Mouse (Mus musculus) right cerebral cortex, postnatal 36 days (tissue): ENCODE results near the gene Tmem177.
A peak's percentile ranks its signal among the peaks of the same experiment; 100 is the strongest.

Source experiments
- DNase-seq, 2 experiments: peaks; one replicate each; pipeline ENCODE4 v3.0.0; 2022; ENCODE audit warnings: low spot score in 2 of 2, mixed read lengths in 1 of 2

The Tmem177 gene

DNA sequence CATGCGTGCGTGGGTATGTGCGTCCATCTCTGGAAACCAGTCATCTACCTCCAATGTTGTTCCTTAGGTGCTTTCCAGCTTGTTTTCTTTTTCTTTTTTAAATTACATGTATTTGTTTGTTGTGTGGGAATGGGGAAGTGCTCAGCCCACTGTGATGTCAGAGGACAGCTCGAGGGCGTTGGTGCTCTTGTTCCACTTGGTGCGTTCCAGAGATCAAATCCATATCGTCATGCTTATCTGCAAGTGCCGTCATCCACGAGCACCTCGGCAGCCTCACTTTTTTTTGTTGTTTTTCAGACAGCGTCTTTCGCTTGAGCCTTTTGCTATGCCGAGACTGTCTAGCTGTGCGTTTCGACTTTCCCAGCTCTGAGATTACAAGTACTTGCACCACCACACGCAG is 23.7 kb downstream of the Tmem177 start:
- DNase-seq = no peak

DNA sequence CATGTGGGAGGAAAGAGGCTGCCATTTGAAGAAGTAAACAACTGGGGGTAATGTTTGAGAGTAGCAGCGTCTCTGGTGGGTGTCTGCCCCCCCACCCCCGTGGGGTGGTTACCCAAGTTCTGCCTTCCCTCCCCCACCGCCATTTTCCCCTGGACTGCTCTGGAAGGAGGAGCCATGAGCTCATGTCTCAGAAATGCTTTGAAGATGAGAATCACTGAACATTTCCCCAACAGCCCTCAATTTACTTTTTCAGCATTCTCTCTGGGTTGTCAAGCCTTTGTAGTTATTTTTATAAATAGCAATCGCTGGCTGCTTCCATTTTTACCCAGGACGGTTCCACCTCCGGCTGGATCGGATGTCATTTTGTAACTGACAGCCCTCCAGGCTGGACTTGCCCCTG is 26.7 kb downstream of the Tmem177 start:
- DNase-seq = no peak

DNA sequence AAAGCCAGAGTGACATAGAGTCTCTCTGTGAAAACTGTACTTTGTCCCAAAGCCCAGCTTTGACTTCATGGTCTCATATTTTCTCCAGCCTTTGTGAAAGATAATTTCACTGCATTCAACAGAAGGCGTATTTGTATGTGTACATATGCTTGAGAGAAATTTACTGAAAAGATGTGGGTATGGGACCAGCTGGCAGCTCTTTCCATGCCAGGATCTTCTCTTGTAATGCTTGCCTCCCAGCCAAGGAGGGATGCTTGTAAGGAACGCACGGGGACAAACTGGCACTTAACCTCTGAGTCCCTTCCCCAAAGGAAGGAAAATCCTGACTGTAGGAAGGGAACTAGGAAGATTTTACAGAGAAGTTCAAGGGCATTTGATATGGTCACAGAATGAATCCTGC is 28.7 kb downstream of the Tmem177 start:
- DNase-seq = no peak

DNA sequence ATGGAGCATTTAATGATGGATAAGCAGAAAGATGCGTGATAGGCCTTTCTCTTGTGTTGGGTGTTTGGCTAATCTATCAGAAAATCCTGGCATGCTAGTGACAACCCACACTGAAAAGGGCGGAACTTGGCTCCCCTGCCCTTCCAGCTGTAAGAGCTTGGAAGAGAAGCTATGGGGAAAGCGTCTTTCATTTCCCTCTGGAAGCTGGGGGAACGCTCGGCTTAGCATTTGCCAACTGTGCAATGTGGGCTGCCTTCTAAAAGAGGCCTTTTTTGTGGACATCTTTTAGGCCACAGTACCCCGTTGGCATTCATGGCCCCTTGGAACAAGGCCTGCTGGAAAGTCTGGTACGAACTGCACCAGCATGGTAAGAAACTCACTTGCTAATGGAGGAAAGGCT is 34.1 kb downstream of the Tmem177 start:
- peak; percentile 55 to 60 for DNase-seq

DNA sequence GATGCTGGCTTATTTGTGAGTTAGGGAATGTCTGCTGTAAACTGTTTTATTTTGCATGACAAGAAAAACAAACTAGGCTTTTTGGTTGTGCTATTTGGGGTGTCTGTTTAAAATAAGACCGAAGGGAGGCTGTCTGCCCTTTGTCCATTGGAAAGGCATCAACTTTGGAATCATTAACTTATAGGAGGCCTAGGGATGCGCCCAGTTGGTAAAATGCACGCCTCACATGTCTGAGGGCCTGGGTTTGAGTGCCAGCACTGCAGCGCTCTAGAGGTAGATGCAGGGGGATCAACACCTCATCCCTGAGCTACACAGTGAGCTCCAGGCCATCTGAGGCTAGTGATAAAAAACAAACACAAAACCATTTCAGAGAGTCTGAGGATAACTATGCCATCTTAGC is 35.5 kb downstream of the Tmem177 start:
- DNase-seq = no peak

DNA sequence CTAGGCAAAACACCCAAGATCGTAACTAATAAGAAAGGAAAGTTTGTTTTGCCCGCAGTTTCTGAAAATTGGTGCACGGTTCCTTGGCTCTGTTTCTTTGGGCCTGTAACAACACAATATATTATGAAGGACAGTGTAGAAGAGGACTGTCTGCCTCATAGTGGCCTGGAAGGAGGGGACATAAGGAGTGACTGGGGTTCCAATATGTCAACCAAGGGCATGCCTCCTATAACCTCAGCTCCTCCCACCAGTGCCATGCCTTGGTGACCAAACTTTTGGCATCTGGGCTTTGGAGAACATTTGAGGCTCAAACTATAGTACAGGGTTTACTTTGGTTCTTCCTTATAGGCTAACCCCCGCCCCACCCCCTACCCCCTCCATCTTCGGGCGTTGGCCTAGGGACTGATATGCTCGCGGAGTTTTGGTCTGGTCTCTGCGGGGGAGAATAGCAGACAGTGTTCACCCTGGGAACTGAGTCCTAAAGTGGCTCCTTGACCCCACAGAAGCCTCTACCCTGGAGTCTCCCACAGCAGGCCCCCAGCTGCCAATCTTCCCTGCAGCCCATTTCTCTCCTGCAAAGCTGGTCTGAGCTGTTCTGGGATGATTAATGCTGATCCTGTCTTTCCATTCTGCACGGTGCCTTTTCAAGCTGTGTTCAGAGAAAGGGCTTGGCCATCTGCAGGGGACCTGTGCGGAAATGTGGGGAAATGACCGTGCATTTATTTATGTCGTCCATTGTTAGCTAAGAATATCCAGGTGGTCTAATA is 44.4 kb downstream of the Tmem177 start:
- DNase-seq = no peak

DNA sequence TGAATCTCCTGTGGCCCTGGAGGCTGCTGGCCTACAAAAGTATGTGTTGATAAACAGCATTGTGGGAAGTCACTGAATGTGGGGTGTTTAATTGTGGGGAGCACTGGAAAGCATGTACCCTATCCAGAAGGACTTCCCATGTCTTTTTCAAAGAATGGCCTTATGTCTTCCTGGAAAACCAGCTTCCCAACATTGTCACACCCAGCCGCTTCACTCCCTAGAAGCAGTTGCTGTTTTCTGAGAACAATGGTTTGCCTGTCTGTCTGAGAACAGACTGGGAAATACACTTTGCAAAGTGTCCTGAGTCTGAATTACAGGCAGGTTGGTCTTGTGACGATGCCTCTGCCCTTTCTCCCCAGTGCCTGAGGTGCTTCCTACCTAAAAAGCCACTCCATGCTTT is 45.7 kb downstream of the Tmem177 start:
- no peak for DNase-seq

DNA sequence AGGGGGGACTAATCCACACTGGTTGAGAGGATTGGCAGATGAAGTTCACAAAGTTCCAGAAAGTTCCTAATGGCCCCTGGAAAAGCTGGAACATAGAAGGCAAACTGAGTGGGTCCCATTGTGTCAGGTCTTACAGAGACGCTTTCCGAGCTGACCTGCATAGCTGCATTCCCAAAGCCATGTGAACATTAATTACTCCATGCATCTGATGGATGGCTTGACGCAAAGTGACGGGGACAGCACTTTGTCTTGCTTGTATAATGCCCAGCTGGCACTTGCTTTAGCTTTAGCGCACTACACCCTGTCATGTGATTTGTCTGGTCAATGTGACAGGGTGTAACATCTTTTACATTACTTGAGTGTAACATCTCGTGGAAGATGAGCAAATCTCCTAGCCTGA is 47.7 kb downstream of the Tmem177 start:
- DNase-seq = no peak

DNA sequence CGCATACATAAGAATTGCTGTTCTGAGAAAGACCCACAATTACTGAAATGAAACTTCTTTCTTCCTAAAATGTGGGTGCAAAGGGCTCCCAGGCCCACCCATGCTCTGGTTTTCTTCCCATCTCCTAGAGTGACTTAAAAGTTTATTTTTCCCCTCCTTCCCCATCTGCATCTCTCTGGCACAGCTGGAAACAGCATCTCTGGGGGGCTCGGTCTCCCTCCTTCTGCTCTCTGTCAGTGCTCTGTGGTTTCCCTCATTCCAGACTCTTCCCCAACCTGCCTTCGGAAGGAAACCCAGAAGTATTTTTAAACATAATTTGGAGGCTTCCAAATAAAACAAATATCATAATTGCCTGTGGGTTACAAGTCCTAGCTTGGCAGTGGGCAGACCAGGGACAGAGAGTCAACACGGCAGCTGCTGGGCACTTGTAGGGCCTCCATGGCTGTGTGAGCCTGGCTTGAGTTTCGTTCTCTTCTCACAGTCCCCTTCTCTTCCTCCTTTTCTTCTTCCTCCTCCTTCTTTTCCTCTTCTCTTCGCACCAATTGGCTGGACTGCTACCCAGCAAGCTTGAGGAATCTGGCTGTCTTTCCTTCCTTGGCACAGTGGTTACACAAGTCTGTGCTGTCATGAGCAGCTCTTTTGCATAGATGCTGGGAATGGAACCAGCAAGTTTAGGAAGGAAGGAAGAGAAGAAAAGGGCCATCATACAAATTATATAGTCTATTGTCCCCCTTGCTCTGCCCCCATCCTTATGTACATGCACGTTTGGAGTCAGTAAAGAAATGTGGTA is 49.3 kb downstream of the Tmem177 start:
- DNase-seq = no peak

DNA sequence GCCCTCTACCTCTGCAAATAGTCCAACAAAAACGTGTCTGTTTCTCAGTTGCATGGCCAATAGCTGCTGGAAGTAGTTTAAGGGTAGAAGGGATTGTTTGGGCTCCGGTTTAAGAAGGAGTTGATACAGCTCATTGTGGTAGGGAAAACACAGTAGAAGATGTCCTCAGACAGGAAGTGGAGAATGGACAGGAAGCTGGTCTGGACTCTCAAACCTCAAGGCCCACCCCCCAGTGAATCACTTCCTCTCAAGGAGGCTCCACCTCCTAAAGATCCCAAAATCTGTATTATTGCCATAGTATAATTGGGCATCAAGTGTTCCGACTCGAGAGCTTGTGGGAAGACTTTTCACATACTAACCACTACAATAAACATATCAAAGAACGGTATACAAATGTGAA is 53.4 kb downstream of the Tmem177 start:
- no peak for DNase-seq
